Mouse (Mus musculus): ENCODE data around the gene Hist2h2ab. TPM values are rescaled to one million over a fixed set of nuclear protein-coding genes. Genes with fewer than 3 reads are reported as not detected.

Hist2h2ab gene
- total and polyA plus RNA-seq, 3 experiments: 1.1 to 31.4 TPM; not detected in 1

GRCm38 (mm10) chr3:96263558-96264403, 44.1 kb downstream of the Hist2h2ab start:
- Histone ChIP-seq H3K27ac (ENCODE audit: insufficient read depth, low read depth) (peak overlapping the region; percentile 90), H3K36me3 (replicated peaks in 1 of 2; ENCODE audit: control insufficient read depth in 1 of 2, insufficient read depth in 1 of 2, low read length in 1 of 2) (no peaks in the 10 kb centered on the region), H3K4me3 (replicated peaks in 1 of 3; ENCODE audit: low read depth in 2 of 3, low read length in 2 of 3, poor library complexity in 1 of 3) (peak overlapping the region; percentile 62 to 64 (median 63)), H3K79me2 (replicated peaks; ENCODE audit: control insufficient read depth, extremely low read depth, insufficient read depth, poor library complexity, severe bottlenecking) (0 out of 2 replicates have a peak, but pooled peaks cover 10% of the 10 kb centered on the region), H3K27me3 (replicated peaks) (no peaks in the 10 kb centered on the region), H3K4me2 (ENCODE audit: insufficient read depth, low read depth, poor library complexity, severe bottlenecking) (peak overlapping the region; percentile 96), H3K9ac (ENCODE audit: insufficient read depth, low read depth) (peak overlapping the region; percentile 85), H3K9me3 (replicated peaks; ENCODE audit: low read length) (no peaks in the 10 kb centered on the region), H3K4me1 (ENCODE audit: control insufficient read depth in 1 of 2, insufficient read depth in 2 of 2) (peaks cover 0 to 48% of the 10 kb centered on the region in 2 experiments; a peak in 3 of 4 replicates)
- in situ Hi-C loops (cut with MboI; ENCODE audit: low pct_ligation_motif_present, low pct_unique_long_range_greater_than_20kb, low sequenced_read_pairs) (no loop called here), dilution Hi-C loops (cut with MboI; ENCODE audit: extremely low pct_ligation_motif_present, extremely low pct_unique_long_range_greater_than_20kb, low sequenced_read_pairs) (no loop called here)
- DNase-seq (ENCODE audit: extremely low read depth): peak; percentile 58
- 0 out of 2 replicates have a peak, but pooled peaks have one; percentile 15 for TF ChIP-seq TBP (conservative IDR thresholded peaks at IDR 0.05; ENCODE audit: low read depth, low read length)
- TF ChIP-seq MYC (IDR thresholded peaks at IDR 0.05; ENCODE audit: low read depth, low read length): 0 out of 2 replicates have a peak, but pooled peaks have one; percentile 2
- peak; percentile 17; the same call in 1 of the 2 replicates for TF ChIP-seq MXI1 (IDR thresholded peaks at IDR 0.05; ENCODE audit: low read depth, low read length)
- 0 out of 2 replicates have a peak, but pooled peaks have one; percentile 5 for TF ChIP-seq BHLHE40 (IDR thresholded peaks at IDR 0.05; ENCODE audit: low read depth, low read length)
- peak; percentile 10; the same call in 1 of the 2 replicates for TF ChIP-seq CHD1 (IDR thresholded peaks at IDR 0.05; ENCODE audit: low read depth, low read length)
- TF ChIP-seq SIN3A (IDR thresholded peaks at IDR 0.05; ENCODE audit: low read length): 0 out of 2 replicates have a peak, but pooled peaks have one; percentile 23
- 0 out of 2 replicates have a peak, but pooled peaks have one; percentile 12 for TF ChIP-seq NELFE (IDR thresholded peaks at IDR 0.05; ENCODE audit: low read depth, low read length)
- no peak for TF ChIP-seq RAD21 (IDR thresholded peaks at IDR 0.05; ENCODE audit: low read depth, low read length)
- no peak for TF ChIP-seq CHD2 (IDR thresholded peaks at IDR 0.05; ENCODE audit: low read length)
- TF ChIP-seq E2F4 (IDR thresholded peaks at IDR 0.05; ENCODE audit: insufficient replicate concordance, low read depth, low read length): no peak
- TF ChIP-seq MAX (IDR thresholded peaks at IDR 0.05; ENCODE audit: low read length): 0 out of 2 replicates have a peak, but pooled peaks have one; percentile 12

GRCm38 (mm10) chr3:96264404-96264949, 44.8 kb downstream of the Hist2h2ab start:
- H3K27ac ChIP-seq (ENCODE audit: insufficient read depth, low read depth): peak overlapping the region; percentile 90
- 0 out of 2 replicates have a peak, but pooled peaks cover 10% of the 10 kb centered on the region for H3K79me2 ChIP-seq (replicated peaks; ENCODE audit: control insufficient read depth, extremely low read depth, insufficient read depth, poor library complexity, severe bottlenecking)
- H3K27me3 ChIP-seq (replicated peaks): no peaks in the 10 kb centered on the region
- H3K9ac ChIP-seq (ENCODE audit: insufficient read depth, low read depth): peak overlapping the region; percentile 85
- dilution Hi-C loops (cut with MboI; ENCODE audit: extremely low pct_ligation_motif_present, extremely low pct_unique_long_range_greater_than_20kb, low sequenced_read_pairs): no loop called here
- in situ Hi-C loops (cut with MboI; ENCODE audit: low pct_ligation_motif_present, low pct_unique_long_range_greater_than_20kb, low sequenced_read_pairs): no loop called here
- peak overlapping the region; percentile 62 to 64 (median 63) for H3K4me3 ChIP-seq (replicated peaks in 1 of 3; ENCODE audit: low read depth in 2 of 3, low read length in 2 of 3, poor library complexity in 1 of 3)
- no peaks in the 10 kb centered on the region for H3K9me3 ChIP-seq (replicated peaks; ENCODE audit: low read length)
- peaks cover 0 to 48% of the 10 kb centered on the region in 2 experiments; a peak in 3 of 4 replicates for H3K4me1 ChIP-seq (ENCODE audit: control insufficient read depth in 1 of 2, insufficient read depth in 2 of 2)
- H3K36me3 ChIP-seq (replicated peaks in 1 of 2; ENCODE audit: control insufficient read depth in 1 of 2, insufficient read depth in 1 of 2, low read length in 1 of 2): no peaks in the 10 kb centered on the region
- H3K4me2 ChIP-seq (ENCODE audit: insufficient read depth, low read depth, poor library complexity, severe bottlenecking): peak overlapping the region; percentile 96
- peak; percentile 37 for DNase-seq (ENCODE audit: extremely low read depth)
- TF ChIP-seq SIN3A (IDR thresholded peaks at IDR 0.05; ENCODE audit: low read length) (0 out of 2 replicates have a peak, but pooled peaks have one; percentile 17), MAX (IDR thresholded peaks at IDR 0.05; ENCODE audit: low read length) (peak; percentile 66; the same call in 1 of the 2 replicates), MXI1 (IDR thresholded peaks at IDR 0.05; ENCODE audit: low read depth, low read length) (peak; percentile 91), NRF1 (IDR thresholded peaks at IDR 0.05; ENCODE audit: low read depth, low read length) (no peak), MYC (IDR thresholded peaks at IDR 0.05; ENCODE audit: low read depth, low read length) (peak; percentile 17; the same call in 1 of the 2 replicates), UBTF (IDR thresholded peaks at IDR 0.05; ENCODE audit: low read depth, low read length) (no peak), POLR2A (IDR thresholded peaks at IDR 0.05; ENCODE audit: low read depth, low read length) (no peak), NELFE (IDR thresholded peaks at IDR 0.05; ENCODE audit: low read depth, low read length) (peak; percentile 6; the same call in 1 of the 2 replicates)

All from CH12.LX (cell line).